Mouse (Mus musculus) large intestine, adult 2 months (tissue): ENCODE measurements around the gene Ss18l1. TPM values are rescaled to one million over a fixed set of nuclear protein-coding genes. Genes with fewer than 3 reads are reported as not detected.
A peak's percentile ranks its signal among the peaks of the same experiment; 100 is the strongest.

Experiments
- DNase-seq: peaks from one replicate; pipeline ENCODE4 v3.0.0-alpha.2; 2012; ENCODE audit warnings: low read depth, low spot score
- WGBS: fragments of 180-500 bp; shearing (Covaris S2); methylation state at CpG from one replicate; pipeline ENCODE4 v1.1.7; 2018; 5-methylcytosine and 5-hydroxymethylcytosine counted together
- polyA plus RNA-seq: library from polyadenylated mRNA; depleted of rRNA; stranded (reverse); fragments of >200 nt; gene quantifications from 2 replicates; pipeline ENCODE4 v1.2.3, GENCODE M21; 2012; rRNA removed

The Ss18l1 gene
- 2.8 and 4.8 TPM in 2 replicates for polyA plus RNA-seq

- whole genome bisulfite sequencing: 1% methylated on average over 76 of the region's 78 CpGs
- DNase-seq: no peak
These were observed at the start of gene Ss18l1, which contains the start of gene Psma7 for GRCm38 (mm10) chr2:180042256-180042857. Gene Ss18l1, plus strand, starts transcription at chr2:180042509. Gene Psma7, minus strand, starts transcription at chr2:180042433.

GRCm38 (mm10) chr2:179993071-179993470 lies 49.2 kb upstream of the Ss18l1 start:
- 93% methylated on average over 5 of the region's 5 CpGs for WGBS
- DNase-seq: no peak

GRCm38 (mm10) chr2:179998431-179998830 lies 43.9 kb upstream of the Ss18l1 start:
- DNase-seq: no peak
- WGBS: 39% methylated on average over 4 of the region's 4 CpGs

- WGBS: 58% methylated on average over 9 of the region's 9 CpGs
- DNase-seq: no peak
These were observed 40.7 kb upstream of the Ss18l1 start for GRCm38 (mm10) chr2:180001635-180002034.

GRCm38 (mm10) chr2:180005656-180006351 lies 36.5 kb upstream of the Ss18l1 start:
- 54% methylated on average over 5 of the region's 5 CpGs for WGBS
- DNase-seq: no peak

- no peak for DNase-seq
- 22% methylated on average over 9 of the region's 9 CpGs for WGBS
These were observed 35.8 kb upstream of the Ss18l1 start for GRCm38 (mm10) chr2:180006352-180007017.

GRCm38 (mm10) chr2:180010686-180011085 lies 31.6 kb upstream of the Ss18l1 start:
- no peak for DNase-seq
- WGBS: 96% methylated on average over 7 of the region's 7 CpGs

GRCm38 (mm10) chr2:180011370-180011769 lies 30.9 kb upstream of the Ss18l1 start:
- 85% methylated on average over 6 of the region's 6 CpGs for WGBS
- no peak for DNase-seq

- WGBS: 96% methylated on average over 7 of the region's 7 CpGs
- no peak for DNase-seq
These were observed 28.6 kb upstream of the Ss18l1 start for GRCm38 (mm10) chr2:180013686-180014085.

GRCm38 (mm10) chr2:180017632-180018031 lies 24.7 kb upstream of the Ss18l1 start:
- WGBS: 20% methylated on average over 4 of the region's 4 CpGs
- DNase-seq: no peak

- DNase-seq: no peak
- 28% methylated on average over 9 of the region's 9 CpGs for WGBS
These were observed 23.7 kb upstream of the Ss18l1 start for GRCm38 (mm10) chr2:180018573-180018972.

GRCm38 (mm10) chr2:180020091-180020661 lies 22.1 kb upstream of the Ss18l1 start:
- 34% methylated on average over 7 of the region's 7 CpGs for WGBS
- DNase-seq: no peak

- 67% methylated on average over 8 of the region's 8 CpGs for WGBS
- no peak for DNase-seq
These were observed 21.4 kb upstream of the Ss18l1 start for GRCm38 (mm10) chr2:180020919-180021318.

- DNase-seq: no peak
- 54% methylated on average over 6 of the region's 6 CpGs for WGBS
These were observed 19.6 kb upstream of the Ss18l1 start for GRCm38 (mm10) chr2:180022751-180023150.

GRCm38 (mm10) chr2:180024401-180025098 lies 17.8 kb upstream of the Ss18l1 start, which contains the start of gene Lsm14b:
Gene Lsm14b, plus strand, starts transcription at chr2:180024987.
- under 1% methylated on average over 70 of the region's 80 CpGs for WGBS
- DNase-seq: peak; percentile 85

GRCm38 (mm10) chr2:180025135-180025860 lies 17.0 kb upstream of the Ss18l1 start:
- DNase-seq: no peak
- under 1% methylated on average over 84 of the region's 84 CpGs for WGBS

- WGBS: 58% methylated on average over 6 of the region's 6 CpGs
- no peak for DNase-seq
These were observed 16.5 kb upstream of the Ss18l1 start for GRCm38 (mm10) chr2:180025861-180026200.

- WGBS: 84% methylated on average over 9 of the region's 9 CpGs
These were observed 14.5 kb upstream of the Ss18l1 start for GRCm38 (mm10) chr2:180027768-180028167.

GRCm38 (mm10) chr2:180031270-180031669 lies 11.0 kb upstream of the Ss18l1 start:
- 93% methylated on average over 6 of the region's 6 CpGs for WGBS
- no peak for DNase-seq

More at GRCm38 (mm10) chr2:180027768-180028167, 14.5 kb upstream of the Ss18l1 start:
- no peak for DNase-seq
